Mouse (Mus musculus): ENCODE results near the gene Vkorc1l1.

DNA sequence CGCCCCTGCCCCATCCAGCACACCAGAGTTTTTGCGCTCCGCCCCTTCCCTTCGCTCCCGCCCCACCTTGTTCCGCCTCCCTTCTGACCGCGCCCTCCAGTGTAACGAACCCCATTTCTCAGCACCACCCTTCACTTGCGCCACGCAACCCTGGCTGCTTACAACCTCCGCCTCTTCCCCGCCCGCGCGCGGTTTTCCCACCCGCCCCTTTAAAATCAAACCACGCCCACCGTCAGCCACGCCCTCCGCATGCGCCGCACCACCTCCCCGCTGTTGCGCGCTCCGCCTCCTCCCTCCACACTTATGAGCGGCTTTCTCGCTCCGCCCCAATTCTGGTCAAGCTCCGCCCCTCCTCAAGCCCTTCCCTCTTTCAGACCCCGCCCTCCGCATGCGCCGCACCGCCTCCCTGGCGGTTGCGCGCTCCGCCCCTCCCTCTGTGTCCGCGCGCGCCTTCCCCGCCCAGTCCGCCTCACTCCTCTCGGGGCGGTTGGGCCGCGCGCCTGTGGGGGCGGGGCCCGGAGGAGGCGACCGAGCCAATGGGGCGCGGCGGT, at the start of gene Vkorc1l1:
- TF ChIP-seq CTCF (IDR thresholded peaks at IDR 0.05; ENCODE audit: control insufficient read depth, insufficient read depth, low read length) (no peak), POLR2A (IDR thresholded peaks at IDR 0.05; ENCODE audit: borderline replicate concordance, control insufficient read depth, low read depth, low read length) (peak; percentile 7; the same call in 1 of the 2 replicates)
